Mouse (Mus musculus) adrenal gland, postnatal 4 days (tissue): ENCODE data around the gene Tinag. TPM values are rescaled to one million over a fixed set of nuclear protein-coding genes. Genes with fewer than 3 reads are reported as not detected.
"Not testable (repeated sequence)": the region's sequence is repeated elsewhere in the genome, so short reads cannot be mapped to it uniquely, and the experiment has no call there.

Experiments
- DNase-seq, 2 experiments: peaks; one replicate each; pipeline ENCODE4 v3.0.0; 2021 to 2022; ENCODE audit warnings: low spot score in 2 of 2, mixed read lengths in 2 of 2
- long read RNA-seq, 2 experiments: library from polyadenylated mRNA; stranded (forward); transcript quantifications; one replicate each; pipeline ENCODE4 v2.0.0; 2021
- total RNA-seq, 2 experiments: library from RNA; stranded (reverse); gene quantifications; 2 replicates each; pipeline ENCODE4 v1.2.3; 2021

The Tinag gene
- 1 to 10 TPM in 1 of 2 experiments, under 1 TPM in 1; 0.54 to 6.6 TPM for total RNA-seq
- long read RNA-seq, experiment 1: 0 reads
- long read RNA-seq, experiment 2, partial matches to known transcripts: 7 of 12 reads
- long read RNA-seq, experiment 2, other reads (novel, unspliced or antisense): 4 of 12 reads

DNA sequence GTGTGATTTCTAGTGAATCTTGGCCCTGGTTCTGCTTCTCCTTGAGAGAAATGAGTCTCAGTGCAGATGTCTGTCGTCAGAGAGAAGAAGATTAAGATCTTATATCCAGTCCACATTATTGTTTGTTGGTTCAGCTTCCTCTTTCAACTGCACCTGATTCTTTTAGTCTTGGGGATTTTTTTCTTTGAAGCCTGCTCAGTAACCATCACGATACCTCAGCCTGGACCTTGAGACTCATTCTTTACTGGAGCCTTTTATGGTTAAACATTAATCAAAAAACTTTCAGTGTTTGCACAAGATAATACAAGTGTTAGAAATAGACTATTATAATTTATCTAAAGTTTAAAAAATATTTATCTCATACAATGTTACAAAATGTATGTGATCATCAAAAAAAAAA is at the start of gene Tinag:
Gene Tinag, minus strand, starts transcription at position 210 of the 400 bp plus-strand sequence.
- DNase-seq: no peak

DNA sequence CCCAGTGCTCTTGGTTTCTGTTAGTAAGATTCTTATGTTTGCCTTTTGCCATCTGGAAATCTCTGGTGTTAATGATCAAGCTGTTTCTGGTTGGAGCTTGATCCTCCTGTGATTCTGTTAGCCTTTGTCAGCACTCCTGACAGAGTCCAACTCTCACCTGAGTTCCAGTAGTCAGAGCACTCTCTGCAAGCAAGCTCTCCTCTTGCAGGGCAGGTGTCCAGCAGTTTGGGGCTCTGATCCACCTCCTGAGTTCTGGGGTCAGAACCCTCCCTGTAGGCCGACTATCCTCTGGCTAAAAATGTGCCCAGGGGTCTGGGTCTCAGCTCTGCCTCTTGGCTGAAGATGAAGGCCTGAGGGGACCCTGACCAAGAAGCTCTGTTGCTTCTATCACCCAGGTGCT is 37.6 kb upstream of the Tinag start:
- not testable (repeated sequence) for DNase-seq

GRCm38 (mm10) chr9:77071676-77072075 is 26.1 kb upstream of the Tinag start:
- DNase-seq: no peak

GRCm38 (mm10) chr9:77056611-77057010 is 11.0 kb upstream of the Tinag start:
- DNase-seq: no peak

GRCm38 (mm10) chr9:77054426-77055193 is 9.0 kb upstream of the Tinag start:
- no peak for DNase-seq

DNA sequence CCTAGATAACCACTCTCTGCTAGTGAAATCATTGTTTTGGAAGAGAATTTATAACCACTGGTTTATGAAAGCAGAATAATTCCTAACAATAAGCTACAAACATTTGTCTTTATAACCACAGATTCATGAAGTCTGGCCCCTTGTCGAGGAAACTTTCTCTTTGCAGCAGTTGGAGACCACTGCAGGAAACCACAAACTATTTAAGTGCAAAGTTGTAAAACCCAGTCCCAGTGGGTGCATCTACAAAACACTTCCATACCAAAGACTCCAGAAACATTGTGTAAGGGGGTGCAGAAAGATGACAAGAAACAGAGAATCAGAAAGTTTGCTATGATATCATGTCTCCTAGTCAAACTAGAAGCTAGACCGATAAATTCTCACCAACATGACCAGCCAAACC is 5.8 kb upstream of the Tinag start:
- DNase-seq: no peak

- no peak for DNase-seq
Measured at GRCm38 (mm10) chr9:77049669-77050068, 4.1 kb upstream of the Tinag start.

GRCm38 (mm10) chr9:77046067-77046715 is 597 bp upstream of the Tinag start:
- DNase-seq: no peak

GRCm38 (mm10) chr9:77035361-77035760 is 10.2 kb downstream of the Tinag start:
- no peak for DNase-seq

- no peak for DNase-seq
Measured at GRCm38 (mm10) chr9:77032430-77033154, 13.0 kb downstream of the Tinag start.

DNA sequence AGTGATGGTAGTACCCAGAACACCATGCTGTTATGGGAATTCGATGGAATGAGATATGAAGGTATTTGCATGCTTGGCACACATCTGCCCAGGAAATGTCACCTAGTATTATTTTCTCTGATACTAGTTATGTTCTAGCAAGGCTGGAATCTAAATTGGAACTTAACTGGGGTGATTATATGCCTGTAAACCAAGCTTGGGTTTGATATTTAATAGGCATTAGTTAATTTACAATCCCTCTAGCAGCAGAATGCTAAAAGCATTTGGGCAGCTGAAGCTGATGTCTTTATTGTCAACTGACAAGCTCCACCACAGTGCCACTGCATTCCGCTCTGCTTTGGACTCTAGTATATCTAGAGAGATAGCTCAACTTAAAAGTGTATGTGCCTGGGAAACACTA is 20.3 kb downstream of the Tinag start:
- no peak for DNase-seq

- no peak for DNase-seq
Measured at GRCm38 (mm10) chr9:77018935-77019334, 26.7 kb downstream of the Tinag start.

- DNase-seq: no peak
Measured at GRCm38 (mm10) chr9:76996021-76996420, 49.6 kb downstream of the Tinag start.

GRCm38 (mm10) chr9:76989946-76990345 is 55.6 kb downstream of the Tinag start:
- DNase-seq: no peak

GRCm38 (mm10) chr9:76934813-76935212 is 110.8 kb downstream of the Tinag start:
- no peak for DNase-seq

DNA sequence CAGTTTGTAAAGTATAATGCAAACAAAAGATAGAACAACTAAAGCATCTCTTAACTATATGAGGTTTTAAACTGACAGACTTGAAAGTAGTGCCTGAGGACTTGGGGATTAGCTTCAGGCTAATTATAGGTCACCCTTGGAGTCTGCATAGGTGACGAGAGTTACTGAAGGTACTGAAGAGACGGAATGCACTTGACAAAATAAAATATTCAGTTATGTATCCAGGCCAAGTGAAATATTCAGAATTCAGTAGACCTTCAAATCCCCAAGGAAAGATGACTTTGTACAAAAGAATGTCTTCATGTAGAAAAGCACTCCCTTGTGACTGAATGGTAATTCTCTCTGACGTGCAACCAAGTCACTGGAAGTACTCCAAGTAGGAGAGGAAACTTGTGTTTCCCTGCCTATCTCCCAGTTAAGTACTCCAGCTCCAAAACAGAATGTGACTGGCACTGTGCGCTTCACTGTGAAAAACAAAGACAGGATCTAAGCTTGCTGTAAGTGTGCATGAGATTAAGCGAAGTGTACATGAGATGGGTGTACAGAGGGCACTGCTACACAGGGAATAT is 130.4 kb downstream of the Tinag start:
- no peak for DNase-seq
